Mouse (Mus musculus): Measurements from ENCODE around the gene Hoxa4. TPM values are rescaled to one million over a fixed set of nuclear protein-coding genes. Genes with fewer than 3 reads are reported as not detected.
A peak's percentile ranks its signal among the peaks of the same experiment; 100 is the strongest.

The Hoxa4 gene
- polyA plus RNA-seq, 1 experiment from 2014 or later, result 7.1 TPM

DNA sequence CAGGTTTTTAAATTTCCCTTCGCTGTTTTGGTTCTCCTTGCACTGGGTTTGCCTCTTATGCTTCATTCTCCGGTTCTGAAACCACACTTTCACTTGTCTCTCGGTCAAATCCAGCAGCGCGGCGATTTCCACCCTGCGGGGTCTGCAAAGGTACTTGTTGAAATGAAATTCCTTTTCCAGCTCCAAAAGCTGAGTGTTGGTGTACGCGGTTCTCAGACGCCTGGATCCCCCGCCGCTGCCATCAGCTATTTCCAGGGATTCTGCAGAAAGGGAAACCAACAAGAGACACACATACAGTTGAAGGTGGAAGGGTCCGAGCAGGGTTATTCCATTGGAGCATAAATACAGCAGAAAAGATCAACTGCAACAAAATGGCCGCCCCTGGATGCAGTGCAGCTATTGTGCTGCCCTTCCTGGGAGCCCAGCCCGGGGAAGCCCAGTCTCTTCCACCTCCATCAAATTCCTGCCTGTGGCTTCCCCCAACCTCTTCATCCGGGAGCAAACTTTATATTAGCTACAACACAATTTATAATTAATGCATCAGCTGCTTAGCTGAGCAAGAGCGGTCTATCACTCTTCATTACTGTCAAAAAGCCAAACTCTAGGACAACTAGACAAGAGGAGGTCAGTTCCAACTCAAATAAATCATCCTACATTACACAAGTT, 28.1 kb downstream of the Hoxa4 start:
- peak overlapping the region; percentile 74 for H3K4me3 ChIP-seq
- no peak for ATAC-seq (ENCODE audit: low FRiP score, low read depth)
- H3K36me3 ChIP-seq, result peaks cover 3% of the 10 kb centered on the region; the same call in 1 of the 2 replicates
- no peaks in the 10 kb centered on the region for H3K9me3 ChIP-seq
- no peaks in the 10 kb centered on the region for H3K27me3 ChIP-seq (replicated peaks)
- peaks cover 62% of the 10 kb centered on the region for H3K4me1 ChIP-seq
- peak overlapping the region; percentile 99 for H3K9ac ChIP-seq
- 1% methylated on average over 17 of the region's 17 CpGs for WGBS
- H3K4me2 ChIP-seq (replicated peaks), result peak overlapping the region; percentile 99
- H3K27ac ChIP-seq, result peak overlapping the region; percentile 100

DNA sequence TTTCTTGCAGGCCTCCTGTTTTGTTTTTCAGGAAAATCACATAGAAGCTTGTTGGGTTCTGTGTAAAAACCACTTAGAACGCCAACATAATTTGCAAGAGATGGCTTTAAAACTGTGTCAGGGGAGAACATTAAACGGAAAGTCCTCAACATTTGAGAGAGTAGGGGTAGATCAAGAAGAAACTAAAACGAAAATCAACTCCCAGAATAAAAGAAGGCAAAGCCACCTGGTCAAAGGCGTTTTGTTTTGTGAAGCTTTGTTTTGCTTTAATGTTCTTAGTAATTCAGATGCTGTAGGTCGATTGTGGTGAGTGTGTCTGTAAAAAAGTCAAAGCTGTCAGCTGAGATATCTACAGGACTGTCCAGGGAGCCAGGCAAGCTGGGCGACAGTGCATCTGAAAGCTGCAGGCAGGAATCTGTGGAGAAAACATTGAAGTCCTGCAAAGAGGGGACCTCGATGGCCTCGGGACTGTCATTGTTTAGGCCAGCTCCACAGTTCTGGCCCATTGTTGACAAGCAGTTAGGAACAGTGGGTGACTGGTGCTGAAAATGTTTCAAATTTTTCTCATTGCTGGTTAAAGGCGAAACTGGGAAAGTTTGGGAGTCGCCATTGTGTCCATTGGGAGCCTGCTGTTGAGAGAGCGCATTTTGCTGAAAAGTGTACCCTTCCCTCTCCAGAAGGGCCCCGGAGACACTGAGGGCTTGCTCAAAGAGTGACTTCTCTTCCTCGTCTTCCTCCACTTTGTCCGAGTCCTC, 28.8 kb downstream of the Hoxa4 start:
- Histone ChIP-seq H3K27ac (peak overlapping the region; percentile 100), H3K27me3 (replicated peaks) (no peaks in the 10 kb centered on the region), H3K9ac (peak overlapping the region; percentile 99), H3K4me3 (peak overlapping the region; percentile 74), H3K9me3 (no peaks in the 10 kb centered on the region), H3K4me1 (peaks cover 57% of the 10 kb centered on the region), H3K36me3 (peaks cover 3% of the 10 kb centered on the region; the same call in 1 of the 2 replicates), H3K4me2 (replicated peaks) (peak overlapping the region; percentile 99)
- no peak for ATAC-seq (ENCODE audit: low FRiP score, low read depth)
- WGBS, result 2% methylated on average over 14 of the region's 14 CpGs

DNA sequence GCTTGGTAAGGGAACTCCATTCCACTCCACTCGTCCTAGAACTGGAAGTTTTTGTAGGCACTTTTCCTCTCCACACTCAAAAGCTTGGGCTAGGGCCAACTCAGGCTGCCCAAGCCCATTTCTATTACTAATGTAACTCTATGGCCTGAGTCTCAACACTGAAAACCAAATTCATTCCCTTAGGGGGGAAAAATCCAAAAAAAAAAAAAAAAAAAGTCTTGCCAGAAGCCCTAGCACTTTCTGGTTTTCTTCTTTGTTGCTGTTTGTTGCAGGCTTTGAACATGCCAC, 29.5 kb downstream of the Hoxa4 start:
- H3K9ac ChIP-seq, result peak overlapping the region; percentile 99
- no peak for ATAC-seq (ENCODE audit: low FRiP score, low read depth)

DNA sequence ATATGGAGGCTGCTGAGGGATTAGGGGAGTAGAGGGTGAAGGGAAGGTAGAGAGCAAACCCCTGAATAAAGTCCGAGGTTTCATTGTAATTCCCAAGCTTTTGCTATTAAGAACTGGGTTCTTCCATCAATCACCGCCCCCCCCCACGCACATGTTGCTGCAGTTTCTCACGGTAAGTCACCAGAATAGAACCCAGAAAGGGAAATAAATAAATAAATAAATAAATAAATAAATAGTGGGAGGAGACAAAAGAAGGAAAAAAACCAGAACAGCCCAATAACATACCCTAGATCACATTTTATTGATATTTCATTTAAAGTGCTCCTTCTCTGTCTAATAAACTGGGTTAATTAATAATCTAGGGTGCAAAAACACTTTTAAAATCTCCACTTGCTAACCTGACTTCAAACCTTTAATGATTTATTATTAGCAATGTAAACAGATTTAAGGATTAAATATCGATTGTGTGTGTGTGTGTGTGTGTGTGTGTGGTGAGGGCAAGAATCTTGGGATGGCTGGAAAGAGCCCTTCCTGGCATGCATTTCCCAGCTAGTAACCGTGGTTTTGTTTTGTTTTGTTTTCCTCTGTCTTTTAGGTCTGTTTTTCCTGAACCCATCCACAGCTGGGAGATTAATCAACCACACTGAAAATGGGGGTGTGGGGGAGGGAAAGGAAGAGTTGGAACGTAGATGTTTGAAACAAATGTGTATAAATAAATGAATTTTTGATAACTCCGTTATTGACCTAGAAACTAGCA, 30.0 kb downstream of the Hoxa4 start:
- peak overlapping the region; percentile 99 for H3K4me2 ChIP-seq (replicated peaks)
- 2% methylated on average over 8 of the region's 8 CpGs for WGBS

More for the DNA sequence above, 29.5 kb downstream of the Hoxa4 start:
- H3K4me1 ChIP-seq, result peaks cover 58% of the 10 kb centered on the region
- peak overlapping the region; percentile 66 for H3K27ac ChIP-seq
- H3K4me2 ChIP-seq (replicated peaks), result peak overlapping the region; percentile 99
- no peaks in the 10 kb centered on the region for H3K9me3 ChIP-seq
- peaks cover 3% of the 10 kb centered on the region; the same call in 1 of the 2 replicates for H3K36me3 ChIP-seq
- 5% methylated on average over 1 of the region's 1 CpGs for WGBS
- peak overlapping the region; percentile 25 for H3K4me3 ChIP-seq
- no peaks in the 10 kb centered on the region for H3K27me3 ChIP-seq (replicated peaks)

DNA sequence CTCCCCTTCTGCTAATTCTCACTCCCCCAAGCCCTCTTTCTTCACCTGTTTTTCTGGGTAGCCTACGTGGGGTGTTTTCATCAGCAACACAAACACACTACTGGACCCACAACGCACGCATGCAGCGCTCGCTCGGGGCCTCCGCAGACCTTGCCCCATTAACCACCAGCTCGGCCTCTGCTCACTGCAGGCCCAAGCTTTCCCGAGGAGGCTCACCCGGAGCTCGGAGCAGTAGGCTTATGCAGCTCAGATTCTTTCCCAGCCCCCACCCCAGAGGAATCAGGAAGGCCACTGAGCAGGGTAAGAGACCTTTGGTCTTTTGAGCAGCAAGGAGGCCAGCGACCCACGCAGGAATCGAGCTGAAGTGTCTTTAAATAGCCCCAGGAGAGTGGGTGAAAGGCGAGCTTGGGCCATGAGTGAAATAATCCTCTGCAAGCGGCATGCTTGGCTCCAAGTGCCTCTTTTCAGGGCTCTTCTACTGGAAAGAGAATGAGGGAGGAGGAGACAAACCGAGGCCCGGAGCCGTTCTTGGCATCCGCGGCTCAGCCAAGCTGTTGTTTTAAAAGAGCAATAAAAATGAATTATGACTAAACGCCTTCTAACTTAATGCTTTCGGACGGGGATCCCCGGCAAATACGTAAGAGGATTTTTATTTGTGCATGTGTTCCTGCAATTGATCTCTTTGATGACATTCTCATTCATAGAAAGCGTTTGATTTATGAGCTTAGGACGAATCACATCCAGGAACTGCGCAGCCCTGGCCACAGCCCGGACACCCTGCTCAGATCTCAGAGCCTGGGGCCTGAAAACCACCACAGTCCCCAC, 30.8 kb downstream of the Hoxa4 start:
- Histone ChIP-seq H3K27me3 (replicated peaks) (no peaks in the 10 kb centered on the region), H3K4me2 (replicated peaks) (peak overlapping the region; percentile 99), H3K9me3 (no peaks in the 10 kb centered on the region), H3K4me1 (peaks cover 58% of the 10 kb centered on the region), H3K27ac (peak overlapping the region; percentile 98), H3K4me3 (peak overlapping the region; percentile 75), H3K9ac (peak overlapping the region; percentile 89), H3K36me3 (peaks cover 3% of the 10 kb centered on the region; the same call in 1 of the 2 replicates)
- 1% methylated on average over 30 of the region's 30 CpGs for WGBS
- peak; percentile 48 for ATAC-seq (ENCODE audit: low FRiP score, low read depth)

More for the DNA sequence above, 30.0 kb downstream of the Hoxa4 start:
- Histone ChIP-seq H3K9me3 (no peaks in the 10 kb centered on the region), H3K27me3 (replicated peaks) (no peaks in the 10 kb centered on the region), H3K4me3 (peak overlapping the region; percentile 75), H3K36me3 (peaks cover 3% of the 10 kb centered on the region; the same call in 1 of the 2 replicates), H3K4me1 (peaks cover 57% of the 10 kb centered on the region), H3K27ac (peak overlapping the region; percentile 98), H3K9ac (peak overlapping the region; percentile 99)
- no peak for ATAC-seq (ENCODE audit: low FRiP score, low read depth)

GRCm38 (mm10) chr6:52159979-52160378, 31.6 kb downstream of the Hoxa4 start:
- Histone ChIP-seq H3K36me3 (peaks cover 3% of the 10 kb centered on the region; the same call in 1 of the 2 replicates), H3K9me3 (no peaks in the 10 kb centered on the region), H3K9ac (peak overlapping the region; percentile 89), H3K4me2 (replicated peaks) (peak overlapping the region; percentile 99), H3K4me3 (peak overlapping the region; percentile 75), H3K27me3 (replicated peaks) (no peaks in the 10 kb centered on the region), H3K4me1 (peaks cover 57% of the 10 kb centered on the region), H3K27ac (peak overlapping the region; percentile 98)
- WGBS, result 1% methylated on average over 9 of the region's 9 CpGs
- no peak for ATAC-seq (ENCODE audit: low FRiP score, low read depth)

DNA sequence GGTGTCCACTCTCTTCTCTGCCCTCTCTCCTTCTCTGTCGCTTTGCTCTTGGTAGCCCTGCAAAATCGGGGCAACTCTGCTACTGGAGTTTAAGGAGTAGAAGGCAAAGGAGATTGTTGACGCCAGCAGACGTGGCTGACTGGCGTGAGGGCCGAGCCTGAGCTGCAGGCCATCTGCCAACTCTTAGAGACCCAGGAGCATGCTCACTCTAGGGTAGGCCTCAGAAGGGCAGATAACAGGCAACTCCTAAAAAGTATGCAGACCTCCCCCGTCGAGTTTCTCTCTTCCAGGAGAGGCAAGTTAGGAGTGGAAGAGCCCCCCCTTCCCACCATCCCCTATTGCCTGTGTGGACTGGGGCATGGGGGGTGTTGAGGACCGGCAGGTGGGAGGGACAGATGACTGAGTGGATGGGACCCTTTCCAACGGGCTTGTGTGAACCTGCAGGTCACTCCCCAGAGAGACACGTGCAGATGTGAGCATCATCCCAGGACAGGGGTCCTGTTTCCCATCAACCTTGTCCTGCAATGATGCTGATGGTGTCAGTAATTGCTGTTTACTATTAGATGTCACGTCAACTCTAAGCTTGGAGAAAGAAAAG, 32.3 kb downstream of the Hoxa4 start:
- Histone ChIP-seq H3K36me3 (peaks cover 3% of the 10 kb centered on the region; the same call in 1 of the 2 replicates), H3K9ac (peak overlapping the region; percentile 89), H3K27ac (peak overlapping the region; percentile 98), H3K4me1 (peaks cover 55% of the 10 kb centered on the region), H3K4me2 (replicated peaks) (peak overlapping the region; percentile 99), H3K27me3 (replicated peaks) (no peaks in the 10 kb centered on the region), H3K9me3 (no peaks in the 10 kb centered on the region), H3K4me3 (peak overlapping the region; percentile 75)
- no peak for ATAC-seq (ENCODE audit: low FRiP score, low read depth)
- WGBS, result 1% methylated on average over 12 of the region's 12 CpGs

DNA sequence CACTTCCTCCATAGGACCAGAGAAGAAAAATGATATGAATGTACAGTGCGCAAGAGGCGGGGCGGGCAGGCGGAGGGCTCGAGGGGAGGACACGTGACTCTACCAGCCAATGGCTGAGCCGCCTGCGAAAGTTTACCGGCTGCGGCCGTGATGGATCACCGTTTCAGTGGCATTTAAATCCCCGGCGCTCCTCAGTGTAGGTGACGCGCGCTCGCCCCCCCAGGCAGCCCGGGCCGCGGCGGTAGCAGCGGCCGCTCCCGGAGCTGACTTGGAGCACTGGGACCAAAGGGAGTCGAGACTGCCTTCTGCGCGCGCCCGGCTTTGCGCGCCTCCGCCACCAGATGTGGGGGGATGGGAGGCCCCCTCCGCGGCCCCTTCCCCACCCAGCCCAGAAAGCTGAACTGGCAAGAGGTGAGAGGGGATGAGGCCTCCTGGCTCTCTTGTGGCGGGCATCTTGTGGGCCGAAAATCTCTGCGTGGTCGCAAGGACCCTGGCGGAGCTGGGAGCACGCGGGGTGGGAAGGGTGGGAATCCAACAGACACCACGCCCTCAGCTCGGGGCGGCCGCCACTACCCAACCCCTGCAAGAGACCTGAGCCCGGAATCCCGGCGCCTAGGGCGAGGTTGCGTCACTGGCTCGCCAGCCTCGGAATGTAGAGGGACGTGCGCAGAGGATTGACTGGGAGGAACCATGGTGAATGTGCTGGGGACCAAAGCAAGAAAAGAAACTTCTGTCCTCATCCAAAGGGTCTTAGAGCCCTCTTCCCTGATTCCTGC, 33.1 kb downstream of the Hoxa4 start, which contains the start of gene Hoxa1:
Gene Hoxa1, minus strand, starts transcription at position 42 of the 776 bp plus-strand sequence.
- Histone ChIP-seq H3K27me3 (replicated peaks) (no peaks in the 10 kb centered on the region), H3K4me3 (peak within 1 kb of the TSS; percentile 75), H3K4me1 (peaks cover 50% of the 10 kb centered on the region), H3K4me2 (replicated peaks) (peak within 1 kb of the TSS; percentile 99), H3K36me3 (peaks cover 3% of the 10 kb centered on the region; the same call in 1 of the 2 replicates), H3K9ac (peak within 1 kb of the TSS; percentile 89), H3K27ac (peak within 1 kb of the TSS; percentile 98), H3K9me3 (no peaks in the 10 kb centered on the region)
- WGBS, result under 1% methylated on average over 55 of the region's 55 CpGs
- ATAC-seq (ENCODE audit: low FRiP score, low read depth), result peak; percentile 82

DNA sequence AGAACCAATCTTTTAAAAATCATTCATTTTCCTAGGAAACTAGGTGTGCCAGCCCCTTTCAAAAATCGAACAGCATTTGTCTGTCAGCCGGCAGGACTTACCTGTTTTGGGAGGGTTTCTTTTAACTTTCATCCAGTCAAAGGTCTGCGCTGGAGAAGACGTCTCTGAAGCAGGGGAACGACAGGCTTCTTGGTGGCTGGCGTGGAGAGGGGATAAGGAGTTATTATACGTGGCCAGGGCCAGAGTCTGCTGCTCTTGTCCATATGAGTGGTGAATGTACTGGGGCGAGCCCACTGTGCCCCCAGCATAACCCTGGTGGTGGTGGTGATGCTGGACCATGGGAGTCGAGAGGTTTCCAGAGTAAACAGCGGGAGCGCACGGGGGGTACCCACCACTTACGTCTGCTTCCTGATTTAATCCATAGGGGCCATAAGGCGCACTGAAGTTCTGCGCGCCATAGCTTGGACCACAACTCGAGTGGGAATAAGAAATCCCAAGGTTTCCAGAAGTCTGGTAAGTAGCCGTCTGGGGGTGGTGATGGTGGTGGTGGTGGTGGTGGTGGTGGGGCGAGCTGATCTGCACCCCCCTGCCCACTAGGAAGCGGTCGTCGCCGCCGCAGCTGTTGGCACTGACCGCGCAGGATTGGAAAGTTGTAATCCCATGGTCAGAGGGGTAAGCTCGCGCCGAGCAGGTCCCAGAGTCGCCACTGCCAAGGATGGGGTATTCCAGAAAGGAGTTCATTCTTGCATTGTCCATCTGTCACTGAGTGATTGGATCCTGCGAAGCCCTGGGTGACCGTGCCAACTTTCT, 33.9 kb downstream of the Hoxa4 start:
- peak; percentile 46 for ATAC-seq (ENCODE audit: low FRiP score, low read depth)
- Histone ChIP-seq H3K9me3 (no peaks in the 10 kb centered on the region), H3K27me3 (replicated peaks) (no peaks in the 10 kb centered on the region), H3K4me3 (peak overlapping the region; percentile 75), H3K9ac (peak overlapping the region; percentile 72), H3K4me2 (replicated peaks) (peak overlapping the region; percentile 99), H3K36me3 (peaks cover under 1% of the 10 kb centered on the region; the same call in 1 of the 2 replicates), H3K4me1 (peaks cover 58% of the 10 kb centered on the region), H3K27ac (peak overlapping the region; percentile 58; the same call in 1 of the 2 replicates)
- under 1% methylated on average over 32 of the region's 32 CpGs for WGBS
